Mouse (Mus musculus): ENCODE measurements around the gene Rad51d. TPM values are rescaled to one million over a fixed set of nuclear protein-coding genes. Genes with fewer than 3 reads are reported as not detected.

Rad51d gene
- total RNA-seq, 1 experiment: 9.1 TPM

DNA sequence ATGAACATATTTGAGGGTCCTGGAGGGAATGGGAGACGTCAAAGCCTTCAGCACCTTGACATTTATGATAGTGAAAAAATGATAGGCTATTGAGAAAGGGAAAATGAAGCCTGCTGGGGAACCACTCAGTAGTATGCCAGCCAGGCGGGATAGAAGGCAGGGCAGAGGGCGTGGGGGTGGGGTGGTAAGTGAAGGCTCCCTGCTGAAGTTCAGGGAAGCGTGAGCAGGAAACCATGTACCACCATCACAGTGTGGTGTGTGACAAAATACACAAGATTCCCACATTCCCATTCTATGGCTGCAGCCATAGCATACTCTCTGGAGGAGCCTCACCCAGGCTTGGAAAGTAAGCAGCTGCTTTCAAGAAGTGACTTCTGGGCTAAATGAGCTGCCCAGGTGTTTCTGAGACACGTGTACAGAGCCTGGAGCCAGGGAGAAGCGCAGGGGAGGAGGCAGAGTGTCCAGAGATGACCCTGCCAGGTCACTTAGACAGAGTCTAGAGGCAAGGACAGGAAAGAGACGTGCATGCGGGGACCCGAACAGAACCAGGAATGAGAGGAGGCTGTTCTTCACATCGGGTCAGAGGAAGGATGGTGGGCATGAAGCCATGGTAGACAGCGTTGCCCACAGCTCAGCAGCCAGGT lies 45.5 kb downstream of the Rad51d start:
- H3K36me3 ChIP-seq (ENCODE audit: control insufficient read depth, insufficient read depth, low read length, poor library complexity, severe bottlenecking): no peaks in the 10 kb centered on the region
- H3K4me3 ChIP-seq (ENCODE audit: insufficient read depth in 1 of 2, low read depth in 1 of 2, low read length in 2 of 2, poor library complexity in 1 of 2, severe bottlenecking in 1 of 2): no peak overlapping the region
- in situ Hi-C loops (cut with MboI; ENCODE audit: low sequenced_read_pairs in 2 of 2, unreplicated experiment in 2 of 2): no loop called here
- no peak overlapping the region for H3K9ac ChIP-seq (ENCODE audit: insufficient read depth, low read depth, low read length, poor library complexity, severe bottlenecking)
- no peak overlapping the region for H3K27ac ChIP-seq (ENCODE audit: insufficient read depth, low read depth, low read length, poor library complexity, severe bottlenecking)
- no peaks in the 10 kb centered on the region for H3K9me3 ChIP-seq (ENCODE audit: control insufficient read depth, insufficient read depth, low read depth, low read length)
- no peak for TF ChIP-seq CHD2 (IDR thresholded peaks at IDR 0.05; ENCODE audit: low read depth, low read length)
- H3K4me1 ChIP-seq (ENCODE audit: control insufficient read depth in 2 of 2, insufficient read depth in 2 of 2, low read length in 2 of 2, poor library complexity in 1 of 2): peaks cover 2 to 24% of the 10 kb centered on the region in 2 experiments; a peak in 1 of 4 replicates
- DNase-seq (ENCODE audit: low read depth, low spot score): no peak

- TF ChIP-seq CHD2 (IDR thresholded peaks at IDR 0.05; ENCODE audit: low read depth, low read length) (no peak), ZC3H11A (IDR thresholded peaks at IDR 0.05; ENCODE audit: borderline replicate concordance, low read depth, low read length) (no peak), HCFC1 (IDR thresholded peaks at IDR 0.05; ENCODE audit: borderline replicate concordance, insufficient read depth, low read length) (no peak), ZNF384 (IDR thresholded peaks at IDR 0.05; ENCODE audit: low read depth, low read length) (no peak)
- no peaks in the 10 kb centered on the region for H3K9me3 ChIP-seq (ENCODE audit: control insufficient read depth, insufficient read depth, low read depth, low read length)
- no peak for DNase-seq (ENCODE audit: low read depth, low spot score)
- no peak overlapping the region for H3K4me3 ChIP-seq (ENCODE audit: insufficient read depth in 1 of 2, low read depth in 1 of 2, low read length in 2 of 2, poor library complexity in 1 of 2, severe bottlenecking in 1 of 2)
- H3K9ac ChIP-seq (ENCODE audit: insufficient read depth, low read depth, low read length, poor library complexity, severe bottlenecking): no peak overlapping the region
- H3K4me1 ChIP-seq (ENCODE audit: control insufficient read depth in 2 of 2, insufficient read depth in 2 of 2, low read length in 2 of 2, poor library complexity in 1 of 2): peaks cover 2 to 18% of the 10 kb centered on the region in 2 experiments; a peak in 1 of 4 replicates
- no peak overlapping the region for H3K27ac ChIP-seq (ENCODE audit: insufficient read depth, low read depth, low read length, poor library complexity, severe bottlenecking)
- in situ Hi-C loops (cut with MboI; ENCODE audit: low sequenced_read_pairs in 2 of 2, unreplicated experiment in 2 of 2): no loop called here
- no peaks in the 10 kb centered on the region; the same call in 1 of the 2 replicates for H3K36me3 ChIP-seq (ENCODE audit: control insufficient read depth, insufficient read depth, low read length, poor library complexity, severe bottlenecking)
These were observed 51.9 kb downstream of the Rad51d start for GRCm38 (mm10) chr11:82838511-82838910.

- in situ Hi-C loops (cut with MboI; ENCODE audit: low sequenced_read_pairs in 2 of 2, unreplicated experiment in 2 of 2): no loop called here
- no peak overlapping the region for H3K4me3 ChIP-seq (ENCODE audit: insufficient read depth in 1 of 2, low read depth in 1 of 2, low read length in 2 of 2, poor library complexity in 1 of 2, severe bottlenecking in 1 of 2)
- H3K9me3 ChIP-seq (ENCODE audit: control insufficient read depth, insufficient read depth, low read depth, low read length): no peaks in the 10 kb centered on the region
- no peak overlapping the region for H3K27ac ChIP-seq (ENCODE audit: insufficient read depth, low read depth, low read length, poor library complexity, severe bottlenecking)
- H3K9ac ChIP-seq (ENCODE audit: insufficient read depth, low read depth, low read length, poor library complexity, severe bottlenecking): no peak overlapping the region
- no peak for TF ChIP-seq ZNF384 (IDR thresholded peaks at IDR 0.05; ENCODE audit: low read depth, low read length)
- TF ChIP-seq HCFC1 (IDR thresholded peaks at IDR 0.05; ENCODE audit: borderline replicate concordance, insufficient read depth, low read length): no peak
- no peak for TF ChIP-seq CHD2 (IDR thresholded peaks at IDR 0.05; ENCODE audit: low read depth, low read length)
- no peak for TF ChIP-seq ZC3H11A (IDR thresholded peaks at IDR 0.05; ENCODE audit: borderline replicate concordance, low read depth, low read length)
- TF ChIP-seq MAFK (IDR thresholded peaks at IDR 0.05; ENCODE audit: insufficient read depth, low read depth, low read length): no peak
- peaks cover 2 to 18% of the 10 kb centered on the region in 2 experiments; a peak in 1 of 4 replicates for H3K4me1 ChIP-seq (ENCODE audit: control insufficient read depth in 2 of 2, insufficient read depth in 2 of 2, low read length in 2 of 2, poor library complexity in 1 of 2)
- no peaks in the 10 kb centered on the region; the same call in 1 of the 2 replicates for H3K36me3 ChIP-seq (ENCODE audit: control insufficient read depth, insufficient read depth, low read length, poor library complexity, severe bottlenecking)
- no peak for DNase-seq (ENCODE audit: low read depth, low spot score)
These were observed 52.6 kb downstream of the Rad51d start for GRCm38 (mm10) chr11:82837848-82838247.

- DNase-seq (ENCODE audit: low read depth, low spot score): no peak
- TF ChIP-seq MAFK (IDR thresholded peaks at IDR 0.05; ENCODE audit: insufficient read depth, low read depth, low read length): no peak
- no peak for TF ChIP-seq CHD2 (IDR thresholded peaks at IDR 0.05; ENCODE audit: low read depth, low read length)
- TF ChIP-seq ZNF384 (IDR thresholded peaks at IDR 0.05; ENCODE audit: low read depth, low read length): no peak
- TF ChIP-seq HCFC1 (IDR thresholded peaks at IDR 0.05; ENCODE audit: borderline replicate concordance, insufficient read depth, low read length): no peak
- no peak for TF ChIP-seq ZC3H11A (IDR thresholded peaks at IDR 0.05; ENCODE audit: borderline replicate concordance, low read depth, low read length)
- no peaks in the 10 kb centered on the region; the same call in 1 of the 2 replicates for H3K36me3 ChIP-seq (ENCODE audit: control insufficient read depth, insufficient read depth, low read length, poor library complexity, severe bottlenecking)
- no peak overlapping the region for H3K4me3 ChIP-seq (ENCODE audit: insufficient read depth in 1 of 2, low read depth in 1 of 2, low read length in 2 of 2, poor library complexity in 1 of 2, severe bottlenecking in 1 of 2)
- in situ Hi-C loops (cut with MboI; ENCODE audit: low sequenced_read_pairs in 2 of 2, unreplicated experiment in 2 of 2): no loop called here
- peaks cover 2 to 18% of the 10 kb centered on the region in 2 experiments; a peak in 1 of 4 replicates for H3K4me1 ChIP-seq (ENCODE audit: control insufficient read depth in 2 of 2, insufficient read depth in 2 of 2, low read length in 2 of 2, poor library complexity in 1 of 2)
- no peak overlapping the region for H3K9ac ChIP-seq (ENCODE audit: insufficient read depth, low read depth, low read length, poor library complexity, severe bottlenecking)
- H3K9me3 ChIP-seq (ENCODE audit: control insufficient read depth, insufficient read depth, low read depth, low read length): no peaks in the 10 kb centered on the region
- no peak overlapping the region for H3K27ac ChIP-seq (ENCODE audit: insufficient read depth, low read depth, low read length, poor library complexity, severe bottlenecking)
These were observed 53.2 kb downstream of the Rad51d start for GRCm38 (mm10) chr11:82837192-82837591.

Measured in ES-E14 (cell line).